Mouse (Mus musculus) granulocyte monocyte progenitor cell, adult 5-6 weeks (primary cell): ENCODE results near the gene Kcnk4. TPM values are rescaled to one million over a fixed set of nuclear protein-coding genes. Genes with fewer than 3 reads are reported as not detected.

Experiments
- ATAC-seq: replicated peaks from 2 replicates; pipeline ENCODE4 v1.8.0; 2016; ENCODE audit warnings: mild to moderate bottlenecking, moderate TSS enrichment, inconsistent platforms; ENCODE audit not compliant: poor library complexity, severe bottlenecking
- total RNA-seq, 2 experiments: library from RNA; stranded (forward) in 1 of 2; stranded (reverse) in 1 of 2; fragments of 200-712, 200-1000 nt in 1 of 2; fragments of >200 nt in 1 of 2; fragmentation: Nextera tagmentation in 1 of 2; gene quantifications; 2 replicates each; pipeline ENCODE4 v1.2.3; 2014 to 2017

Gene Kcnk4
- total RNA-seq, 2 experiments from 2014 or later, result not detected

DNA sequence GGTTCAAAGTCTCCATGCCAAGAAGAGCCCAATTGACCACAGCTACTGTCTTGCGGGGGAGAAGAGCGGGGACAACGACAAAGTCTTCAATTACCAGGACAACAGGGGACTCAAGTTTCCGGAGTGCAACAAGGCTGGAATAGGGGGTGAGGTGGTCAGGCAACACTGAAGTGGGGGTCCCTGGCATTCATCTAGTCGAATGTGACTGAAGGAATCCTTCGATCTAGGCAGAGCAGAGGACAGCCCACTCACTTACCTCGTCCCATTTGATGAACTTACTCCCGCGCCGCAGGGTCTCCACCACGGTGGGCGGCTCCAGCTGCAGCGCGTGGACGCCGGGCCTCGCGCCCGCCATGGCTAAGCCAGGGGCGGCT lies 35.0 kb upstream of the Kcnk4 start:
- no peak for ATAC-seq

DNA sequence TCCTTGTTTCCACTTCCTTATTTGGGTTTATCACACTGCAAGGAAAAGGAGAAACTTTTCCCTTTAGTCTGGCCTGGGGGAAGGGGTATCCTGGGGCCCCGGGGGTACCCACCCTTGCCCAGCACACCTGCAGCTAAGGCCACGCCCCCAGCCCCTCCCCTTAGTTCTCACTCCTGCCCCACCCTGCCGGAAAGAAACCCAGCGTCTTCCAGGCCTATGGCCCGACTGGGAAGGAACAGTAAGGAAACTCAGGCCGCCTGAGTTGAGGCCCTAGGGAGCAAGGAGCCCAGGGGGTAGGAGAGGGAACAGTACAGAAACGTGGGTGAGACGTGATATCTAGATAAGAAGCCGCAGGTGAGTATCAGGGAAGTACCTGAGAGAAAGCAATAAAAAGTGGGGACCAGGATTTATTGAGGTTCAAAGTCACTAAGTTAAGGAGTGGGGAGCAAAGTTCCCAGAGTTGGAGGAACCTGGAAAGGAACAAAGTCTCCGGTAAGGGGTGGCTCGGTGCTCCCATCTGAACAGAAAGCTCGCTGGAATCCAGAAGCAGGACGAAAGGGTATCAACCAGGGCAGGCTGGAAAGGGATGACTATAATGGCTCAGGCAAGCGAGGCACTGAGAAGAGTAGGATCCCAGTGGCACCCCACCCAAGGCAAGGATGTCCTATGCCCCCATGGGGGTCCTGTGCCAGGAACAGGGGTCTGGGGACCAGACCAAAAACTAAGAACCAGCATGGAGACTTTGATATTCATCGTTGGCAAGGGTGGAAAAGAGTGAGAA lies 34.4 kb upstream of the Kcnk4 start:
- no peak; the same call in 1 of the 2 replicates for ATAC-seq

DNA sequence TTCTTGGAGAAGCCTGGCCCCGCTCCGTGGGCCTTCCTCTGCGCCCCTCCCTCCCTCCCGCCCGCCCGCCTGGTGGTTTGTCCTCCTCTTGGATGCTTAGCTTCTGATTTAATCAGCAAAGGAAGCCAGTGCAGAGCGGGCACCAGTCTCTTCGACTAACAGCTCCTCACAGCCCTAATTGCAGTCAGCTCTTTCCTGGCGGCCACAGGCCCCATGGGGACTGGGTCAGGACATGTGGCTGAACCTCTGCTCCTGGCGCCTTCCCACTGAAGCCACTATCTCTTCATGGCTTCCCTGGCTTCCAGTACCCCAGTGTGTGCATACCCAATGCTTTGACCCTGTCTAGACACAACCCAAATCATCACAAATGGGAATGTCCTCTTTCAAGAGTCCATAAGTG lies 22.1 kb upstream of the Kcnk4 start:
- no peak for ATAC-seq

DNA sequence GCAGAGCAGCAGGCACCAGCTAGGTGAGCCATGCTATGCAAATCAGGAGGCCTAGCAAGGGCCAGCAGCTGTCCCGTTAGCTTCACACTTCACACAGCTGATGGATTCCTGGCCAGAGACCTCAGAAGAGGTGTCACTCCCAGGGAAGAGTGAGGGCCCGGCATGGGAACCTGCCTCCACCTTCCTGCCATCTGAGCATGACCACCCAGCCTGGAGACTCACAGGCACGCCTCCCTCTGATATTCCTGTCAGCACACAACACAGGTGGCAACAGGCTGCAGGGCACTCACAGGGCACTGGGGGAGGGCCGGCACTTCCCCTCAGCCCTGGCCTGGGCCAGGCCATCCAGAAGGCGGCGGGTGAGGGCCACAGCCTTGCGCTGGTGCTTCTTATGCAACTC lies 21.1 kb upstream of the Kcnk4 start:
- ATAC-seq, result no peak

DNA sequence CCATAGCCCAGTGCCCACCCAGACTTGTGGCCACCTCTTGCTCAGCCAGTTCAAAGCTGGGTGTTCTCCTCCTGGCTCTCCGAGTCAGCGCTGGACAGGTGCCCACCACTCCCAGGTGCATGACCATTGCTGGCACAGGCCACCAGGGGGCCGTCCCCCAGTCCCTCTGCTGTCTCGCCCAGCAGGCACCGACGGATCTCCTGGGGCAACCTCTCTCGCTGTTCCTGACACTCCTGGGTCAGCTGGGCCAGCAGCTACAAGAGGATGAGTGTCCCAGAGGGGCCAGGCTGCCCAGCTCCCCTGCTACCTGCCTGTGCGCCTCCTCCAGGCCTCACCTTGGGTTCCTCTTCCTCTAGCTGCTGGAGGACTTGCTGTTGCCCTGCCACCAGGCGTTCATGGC lies 19.7 kb upstream of the Kcnk4 start:
- ATAC-seq, result no peak

DNA sequence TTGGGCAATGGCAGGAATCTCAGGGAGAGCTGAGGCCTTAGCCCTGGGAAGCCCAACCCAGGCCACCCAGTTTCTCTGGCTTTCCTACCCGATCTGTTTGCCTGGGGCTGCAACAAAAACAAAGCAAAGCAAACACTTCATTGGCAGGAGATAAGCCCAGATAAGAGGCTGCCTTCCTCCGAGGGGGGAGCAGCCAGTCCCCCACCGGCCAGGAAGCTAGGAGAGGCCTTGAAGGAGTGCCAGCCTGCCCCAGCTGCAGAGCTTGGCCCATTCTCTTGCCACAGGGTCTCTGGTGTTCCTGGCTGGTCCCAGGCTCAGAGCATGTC lies 18.4 kb upstream of the Kcnk4 start:
- ATAC-seq, result no peak

DNA sequence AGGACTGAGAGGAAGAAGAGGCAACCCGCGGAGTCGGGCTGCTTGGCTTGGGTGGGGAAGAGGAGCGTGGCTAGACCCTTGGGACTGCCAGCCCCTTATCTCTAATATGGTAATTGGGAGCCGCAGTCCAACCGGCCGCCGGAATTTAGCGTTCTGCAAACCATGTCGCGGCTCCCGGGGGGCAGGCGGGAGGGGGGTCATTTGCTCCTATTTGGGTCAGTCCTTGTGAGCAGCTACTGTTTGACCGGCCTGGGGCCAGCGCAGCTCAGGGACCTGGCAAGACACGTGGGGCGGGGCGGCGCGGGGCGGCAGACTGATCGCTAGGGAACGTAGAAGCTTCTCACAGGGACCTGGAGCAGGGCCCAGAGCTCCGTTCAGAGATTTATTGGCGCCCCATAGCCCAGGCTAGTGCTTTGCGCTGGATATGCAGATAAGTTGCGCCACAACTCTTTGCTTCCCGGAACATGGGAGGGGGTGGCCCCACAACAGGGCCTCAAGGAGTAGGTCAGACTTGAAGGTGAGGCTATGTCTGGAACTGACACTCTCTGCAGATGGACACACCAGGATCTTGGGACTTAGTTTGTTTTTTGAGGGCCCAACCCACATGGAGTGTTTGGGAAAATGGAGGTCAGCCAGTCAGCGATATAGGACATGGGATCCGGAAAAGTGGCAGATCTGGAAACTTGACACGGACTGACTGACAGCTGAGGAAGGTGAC lies 17.8 kb upstream of the Kcnk4 start:
- peak; percentile 18; the same call in 1 of the 2 replicates for ATAC-seq

DNA sequence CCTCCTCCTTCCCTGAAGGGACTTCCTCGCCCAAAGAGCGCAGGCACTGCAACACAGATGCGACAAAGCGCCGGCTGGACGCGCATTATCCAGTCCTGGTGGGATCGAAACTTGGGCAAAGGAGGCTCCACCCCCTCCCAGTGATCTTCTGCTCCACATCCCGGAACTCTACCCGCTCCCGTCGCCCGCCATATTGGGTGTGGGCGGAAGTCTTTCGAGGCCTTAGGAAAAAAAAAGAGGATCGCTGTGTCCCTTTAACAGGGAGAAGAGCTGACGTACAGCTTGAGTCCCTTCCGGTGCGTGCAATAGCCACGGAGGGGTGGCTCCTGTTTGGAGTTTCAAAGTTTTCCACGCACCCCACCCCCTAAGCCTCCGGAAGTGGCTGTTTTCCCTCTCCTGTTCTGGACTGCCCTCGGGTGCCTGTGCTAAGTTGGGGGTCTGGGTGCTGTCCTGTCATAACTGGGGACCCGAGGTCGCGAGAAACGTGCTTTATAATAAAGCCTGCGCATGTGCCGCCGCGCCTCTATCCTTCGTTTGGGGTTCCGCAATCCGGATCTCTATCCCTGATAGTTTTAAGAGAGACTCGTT lies 17.2 kb upstream of the Kcnk4 start:
- ATAC-seq, result peak; percentile 84

DNA sequence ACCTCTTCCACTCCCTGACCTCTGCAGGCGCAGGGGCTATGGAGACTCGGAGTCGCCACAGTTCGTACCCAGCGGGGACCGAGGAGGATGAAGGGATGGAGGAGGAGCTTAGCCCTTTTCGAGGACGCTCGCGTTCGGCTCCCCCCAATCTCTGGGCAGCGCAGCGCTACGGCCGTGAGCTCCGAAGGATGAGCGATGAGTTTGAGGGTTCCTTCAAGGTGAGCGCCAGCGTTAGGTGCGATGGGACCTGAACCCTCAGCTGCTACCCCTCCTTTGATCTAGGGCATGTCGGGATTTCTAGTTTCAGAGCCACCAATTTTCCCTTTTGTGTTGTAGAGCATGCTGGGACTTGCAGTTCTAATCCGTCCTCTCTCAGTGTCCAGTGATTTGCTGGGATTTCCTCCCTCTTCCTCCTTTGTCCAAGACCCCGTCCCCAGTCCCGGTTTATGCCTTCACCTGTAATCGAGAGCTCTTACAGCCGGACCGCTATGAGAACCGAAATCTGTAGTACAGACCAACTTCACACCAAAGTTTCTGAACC lies 16.4 kb upstream of the Kcnk4 start:
- 0 out of 2 replicates have a peak, but pooled peaks have one; percentile 12 for ATAC-seq

DNA sequence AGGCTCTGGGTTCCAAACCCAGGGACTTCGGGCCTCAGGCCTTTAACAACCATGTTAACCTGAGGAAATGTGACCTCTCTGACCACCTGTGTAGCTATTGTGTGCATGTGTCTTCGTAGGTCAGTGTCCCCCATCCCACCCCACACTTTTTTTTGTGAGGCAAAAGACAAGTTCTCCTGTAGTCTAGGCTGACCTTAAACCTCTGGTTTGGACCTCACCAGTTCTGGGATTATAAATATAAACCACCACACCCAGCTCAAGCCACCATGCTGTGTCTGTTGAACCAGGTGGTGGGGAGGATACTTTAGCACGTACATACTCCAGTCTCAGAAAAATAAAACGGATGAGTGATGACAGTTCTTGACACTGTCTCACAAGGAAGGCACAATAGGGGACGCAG lies 15.6 kb upstream of the Kcnk4 start:
- no peak for ATAC-seq

DNA sequence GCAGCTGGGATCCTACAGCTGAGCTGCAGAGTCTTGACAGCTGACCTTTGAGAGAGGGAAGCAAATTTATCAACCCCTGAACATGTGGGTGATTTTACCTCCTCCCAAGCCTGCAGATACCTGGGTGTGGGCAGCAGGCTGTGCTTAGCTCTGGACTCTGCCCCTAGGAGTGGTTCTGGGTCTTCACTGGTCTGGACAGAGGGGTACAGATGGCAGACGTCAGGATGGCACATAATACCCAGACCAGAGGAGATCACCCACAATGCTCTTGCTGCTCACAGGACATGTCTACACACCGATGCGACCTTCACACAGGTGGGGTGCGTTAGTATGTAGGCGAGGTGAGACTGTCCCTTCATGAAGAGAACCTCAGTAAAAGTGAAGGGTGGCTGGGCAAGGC lies 15.2 kb upstream of the Kcnk4 start:
- ATAC-seq, result no peak

DNA sequence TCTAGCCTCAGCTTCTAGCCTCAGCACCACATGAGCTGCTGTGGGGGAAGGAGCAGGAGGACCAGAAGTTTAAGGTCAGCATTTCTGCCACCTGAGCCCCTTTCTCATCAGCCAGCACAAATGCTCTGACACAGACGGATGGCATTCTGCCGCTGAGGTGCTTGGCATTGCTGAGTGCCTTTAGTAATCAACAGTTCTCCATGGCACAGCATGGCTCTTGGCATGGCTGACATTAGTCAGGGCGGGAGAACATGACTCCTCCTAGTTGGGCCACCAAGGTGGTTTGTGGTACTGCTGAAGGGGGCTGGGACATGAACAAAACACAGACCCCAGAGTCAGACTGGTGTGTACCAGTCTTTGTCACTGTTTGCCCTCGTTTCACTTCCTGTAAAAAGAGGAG lies 13.9 kb upstream of the Kcnk4 start:
- ATAC-seq, result no peak

DNA sequence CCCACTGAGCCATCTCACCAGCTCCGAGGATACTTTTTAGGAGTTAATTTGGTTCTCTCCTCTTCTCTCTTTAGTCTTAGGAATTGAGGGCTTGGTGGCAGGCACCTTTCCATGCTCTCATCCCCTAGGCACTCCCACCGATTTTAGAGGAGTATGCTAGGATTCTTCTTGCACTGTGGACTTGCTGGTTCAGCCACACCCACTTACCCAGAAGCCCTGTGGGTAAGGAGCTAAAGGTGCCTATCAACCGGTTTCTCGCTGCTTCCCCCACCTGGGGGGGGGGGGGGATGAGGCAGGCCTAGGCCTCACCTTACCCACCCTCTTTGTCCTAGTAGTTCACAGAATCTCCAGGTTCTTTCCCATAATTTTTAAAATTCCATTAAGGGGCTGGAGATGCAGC lies 13.4 kb upstream of the Kcnk4 start:
- ATAC-seq, result no peak

DNA sequence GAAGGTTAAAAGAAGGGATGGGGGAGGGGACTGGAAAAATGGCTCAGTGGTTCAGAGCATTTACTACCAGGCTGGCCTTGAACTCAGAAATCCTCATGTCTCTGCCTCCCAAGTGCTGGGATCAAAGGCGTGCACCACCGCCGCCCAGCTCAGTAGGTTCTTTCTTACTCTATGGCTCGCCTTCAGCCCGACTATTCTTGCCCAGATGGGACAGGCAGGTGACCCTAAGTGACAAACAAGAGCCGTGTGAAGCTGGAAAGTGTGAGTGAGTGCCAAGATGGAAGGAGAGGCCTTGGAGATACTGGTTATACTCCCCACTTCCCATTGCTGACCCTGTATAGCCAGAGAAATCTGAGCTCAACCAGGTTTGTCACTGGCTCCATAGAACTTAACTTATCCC lies 9.4 kb upstream of the Kcnk4 start:
- ATAC-seq, result no peak

DNA sequence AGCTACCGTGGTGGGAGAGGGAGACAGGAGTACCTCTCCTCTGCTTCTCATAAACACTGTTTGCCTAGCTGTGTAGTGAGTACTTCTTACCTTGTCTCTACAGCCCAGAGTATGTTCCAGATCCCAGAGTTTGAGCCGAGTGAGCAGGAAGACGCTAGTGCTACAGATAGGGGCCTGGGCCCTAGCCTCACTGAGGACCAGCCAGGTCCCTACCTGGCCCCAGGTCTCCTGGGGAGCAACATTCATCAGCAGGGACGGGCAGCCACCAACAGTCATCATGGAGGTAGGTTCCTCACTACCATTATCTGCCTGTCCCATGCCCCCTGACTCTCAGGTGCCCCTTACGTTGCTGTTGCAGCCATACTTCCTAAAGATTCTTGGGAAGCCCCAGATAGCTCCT lies 8.4 kb upstream of the Kcnk4 start:
- ATAC-seq, result no peak

DNA sequence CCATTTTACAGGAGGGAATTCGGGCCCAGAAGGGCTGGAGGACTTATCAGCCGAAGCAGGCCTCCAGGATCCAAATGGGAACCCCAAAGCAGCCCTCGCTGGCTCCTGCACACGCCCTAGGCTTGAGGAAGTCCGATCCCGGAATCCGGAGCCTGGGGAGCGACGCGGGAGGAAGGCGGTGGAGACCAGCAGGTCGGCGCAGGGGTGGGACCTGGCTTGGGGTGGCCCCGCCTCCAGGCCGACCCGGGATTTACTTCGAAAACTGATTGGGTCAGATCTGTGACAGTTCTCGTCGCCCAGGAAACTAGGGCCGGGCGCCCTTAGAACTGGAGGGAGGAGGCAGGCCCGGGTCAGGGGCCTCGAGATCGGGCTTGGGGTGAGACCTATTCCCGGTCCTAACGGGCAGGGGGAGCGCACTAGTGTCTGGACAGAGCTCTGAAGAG lies 8.0 kb upstream of the Kcnk4 start, which contains the start of gene Gpr137:
Gene Gpr137 (minus strand): TSS at position 232 of the 443 bp plus-strand sequence.
- ATAC-seq, result peak; percentile 72

DNA sequence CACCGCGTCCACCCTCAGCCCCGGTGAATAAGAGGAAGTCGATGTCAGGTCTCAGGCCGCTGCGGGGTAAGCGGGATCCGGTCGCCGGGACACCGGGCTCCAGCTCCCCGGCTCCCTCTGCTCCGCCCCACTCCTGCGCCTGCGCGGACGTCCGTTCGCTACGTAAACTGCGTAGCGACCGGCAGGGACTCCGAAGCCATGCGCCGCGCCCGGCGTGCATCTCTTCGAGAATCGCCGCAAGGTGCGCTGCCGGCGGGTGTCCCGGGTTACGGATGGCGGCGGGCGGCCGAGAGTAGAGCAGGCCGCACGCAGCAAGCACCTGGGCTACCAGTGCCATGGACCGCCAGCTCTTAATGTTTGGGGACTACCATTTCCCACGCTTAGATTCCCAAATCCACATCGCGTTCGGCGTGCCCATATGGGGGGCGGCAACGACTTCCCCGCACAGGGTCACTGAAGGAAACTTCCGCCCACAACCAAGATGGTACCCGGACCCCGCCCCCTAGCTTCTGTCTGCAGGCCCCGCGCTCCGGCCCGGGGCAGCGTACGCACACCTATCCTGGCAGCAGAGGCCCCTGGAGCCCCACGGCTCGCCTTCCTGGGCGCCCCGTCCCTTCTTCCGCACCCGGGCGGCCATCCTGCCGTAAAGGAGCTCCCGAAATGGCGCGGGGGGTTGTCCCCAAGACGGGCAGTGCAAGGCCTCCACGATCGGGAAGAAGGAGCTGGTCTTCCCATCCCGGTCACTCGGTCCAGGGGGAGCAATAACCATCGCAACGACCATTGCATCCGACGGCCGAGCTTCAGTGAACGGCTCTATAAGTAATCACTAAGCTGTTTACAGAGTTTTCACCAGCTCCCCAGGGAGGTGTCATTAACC lies 7.3 kb upstream of the Kcnk4 start, which contains the start of gene Bad:
Gene Bad (plus strand): TSS at position 490 of the 877 bp plus-strand sequence.
- peak; percentile 76 for ATAC-seq

DNA sequence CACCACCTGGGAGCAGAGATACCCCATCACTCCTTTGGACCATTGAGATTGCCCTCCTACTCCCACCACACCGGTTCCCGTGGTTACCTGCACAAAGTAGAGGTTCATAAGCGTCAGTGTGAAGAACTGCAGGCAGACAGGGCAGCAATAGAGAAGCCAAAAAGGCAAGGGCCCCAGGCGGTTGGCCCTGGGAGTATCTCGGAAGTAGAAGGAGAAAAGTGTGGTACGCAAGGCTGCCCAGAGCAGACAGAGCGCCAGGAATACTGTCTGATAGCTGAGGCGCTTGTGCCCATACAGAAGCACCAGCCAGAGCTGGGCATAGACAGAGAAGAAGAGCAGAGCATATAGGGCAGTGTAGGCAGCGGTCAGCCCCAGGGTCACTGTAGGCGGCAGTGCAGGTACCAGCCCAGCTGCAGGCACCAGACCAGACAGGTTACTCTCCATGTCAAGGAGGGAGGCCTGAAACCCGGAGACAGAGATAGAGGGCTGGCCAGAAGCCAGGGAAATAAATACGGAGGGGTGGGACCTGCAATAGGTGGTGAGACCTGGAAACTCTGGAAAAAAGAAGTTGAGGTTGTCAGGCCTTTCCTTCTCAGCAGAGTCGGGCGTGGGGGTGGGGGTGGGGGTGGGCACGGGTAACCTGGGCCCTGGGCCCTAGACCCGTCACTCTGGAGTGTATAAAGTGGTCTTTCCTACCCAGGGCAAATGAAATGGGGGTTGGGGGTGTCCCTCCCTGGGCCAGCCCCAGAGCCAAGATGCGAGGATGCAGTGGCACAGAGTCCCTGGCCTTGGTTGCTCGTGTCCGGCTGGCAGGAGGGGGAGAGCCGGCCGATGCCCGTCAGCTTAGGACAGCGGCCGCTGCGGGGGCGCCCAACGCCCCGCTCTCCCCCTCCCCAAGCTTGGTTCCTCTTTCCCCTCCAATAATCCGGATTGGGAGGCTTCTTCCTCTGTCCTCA lies 6.4 kb upstream of the Kcnk4 start:
- no peak for ATAC-seq
